Mouse (Mus musculus) MEL (cell line): Measurements from ENCODE around the gene Tjp2. TPM values are rescaled to one million over a fixed set of nuclear protein-coding genes. Genes with fewer than 3 reads are reported as not detected.

Experiments used
- DNase-seq: peaks from one replicate; pipeline ENCODE4 v3.0.0; 2011; ENCODE audit warnings: low read depth, low spot score
- H3K27ac ChIP-seq: 2 replicates; pipeline ENCODE4 v1.5.1; 2012; ENCODE audit warnings: low read depth, mild to moderate bottlenecking, control low read depth, low read length, moderate library complexity; ENCODE audit not compliant: control insufficient read depth
- H3K27me3 ChIP-seq, 2 experiments: fragments of 150-350 bp in 1 of 2; sonication (generic) in 1 of 2; 2 replicates each; pipeline ENCODE4 v1.6.1; 2012; ENCODE audit warnings: low read length in 2 of 2, mild to moderate bottlenecking in 2 of 2, improper control_type of control experiment in 1 of 2, moderate library complexity in 1 of 2; ENCODE audit not compliant: insufficient read depth in 2 of 2, control insufficient read depth in 1 of 2
- H3K36me3 ChIP-seq, 2 experiments: 2 replicates each; pipeline ENCODE4 v1.6.1; 2012 to 2014; ENCODE audit warnings: low read length in 2 of 2, improper control_type of control experiment in 1 of 2, inconsistent platforms in 1 of 2, mild to moderate bottlenecking in 1 of 2; ENCODE audit not compliant: insufficient read depth in 2 of 2, control insufficient read depth in 1 of 2
- H3K4me1 ChIP-seq, 2 experiments: fragments of 150-350 bp in 1 of 2; sonication (generic) in 1 of 2; 2 replicates each; pipeline ENCODE4 v1.6.1; 2012; ENCODE audit warnings: low read length in 2 of 2, improper control_type of control experiment in 1 of 2, mild to moderate bottlenecking in 1 of 2; ENCODE audit not compliant: insufficient read depth in 2 of 2, control insufficient read depth in 1 of 2
- H3K4me3 ChIP-seq, 2 experiments: fragments of 150-350 bp in 1 of 2; sonication (generic) in 1 of 2; 2 replicates each; pipeline ENCODE4 v1.5.1; 2012; ENCODE audit warnings: low read depth in 2 of 2, low read length in 2 of 2, mild to moderate bottlenecking in 2 of 2, moderate library complexity in 2 of 2, control low read depth in 1 of 2, improper control_type of control experiment in 1 of 2; ENCODE audit not compliant: control insufficient read depth in 1 of 2, insufficient read depth in 1 of 2
- H3K79me2 ChIP-seq: 2 replicates; pipeline ENCODE4 v1.6.1; 2012; ENCODE audit warnings: mild to moderate bottlenecking, low read length, moderate library complexity; ENCODE audit not compliant: control insufficient read depth, poor library complexity, insufficient read depth
- H3K9ac ChIP-seq: 2 replicates; pipeline ENCODE4 v1.6.1; 2012; ENCODE audit warnings: low read depth, mild to moderate bottlenecking, control low read depth, low read length, moderate library complexity; ENCODE audit not compliant: control insufficient read depth, poor library complexity, severe bottlenecking
- H3K9me3 ChIP-seq: fragments of 150-350 bp; sonication (generic); replicated peaks from 2 replicates; pipeline ENCODE4 v1.6.1; 2012; ENCODE audit warnings: mild to moderate bottlenecking, low read length, improper control_type of control experiment, moderate library complexity; ENCODE audit not compliant: insufficient read depth
- CHD2 ChIP-seq: IDR thresholded peaks from 2 replicates; pipeline ENCODE4 v1.6.1; 2011; ENCODE audit warnings: low read length, improper control_type of control experiment
- E2F4 ChIP-seq: IDR thresholded peaks from 2 replicates; pipeline ENCODE4 v1.6.1; 2011; ENCODE audit warnings: low read depth, low read length, improper control_type of control experiment, borderline replicate concordance
- EP300 ChIP-seq, 2 experiments: IDR thresholded peaks; 2 replicates each; pipeline ENCODE4 v1.6.1; 2011; ENCODE audit warnings: improper control_type of control experiment in 2 of 2, low read length in 2 of 2, low read depth in 1 of 2, mild to moderate bottlenecking in 1 of 2
- GABPA ChIP-seq: IDR thresholded peaks from 2 replicates; pipeline ENCODE4 v1.6.1; 2012; ENCODE audit warnings: low read depth, mild to moderate bottlenecking, inconsistent platforms, low read length, improper control_type of control experiment, moderate library complexity
- GATA1 ChIP-seq: IDR thresholded peaks from 2 replicates; pipeline ENCODE4 v1.6.1; 2011; ENCODE audit warnings: low read depth, low read length, improper control_type of control experiment
- HCFC1 ChIP-seq: IDR thresholded peaks from 2 replicates; pipeline ENCODE4 v1.6.1; 2012; ENCODE audit warnings: low read depth, mild to moderate bottlenecking, inconsistent platforms, low read length, improper control_type of control experiment, moderate library complexity
- JUND ChIP-seq: IDR thresholded peaks from 2 replicates; pipeline ENCODE4 v1.6.1; 2011; ENCODE audit warnings: low read depth, mild to moderate bottlenecking, improper control_type of control experiment, low read length
- MAFK ChIP-seq: IDR thresholded peaks from 2 replicates; pipeline ENCODE4 v1.6.1; 2011; ENCODE audit warnings: low read depth, mild to moderate bottlenecking, low read length, improper control_type of control experiment, borderline replicate concordance
- MXI1 ChIP-seq: IDR thresholded peaks from 2 replicates; pipeline ENCODE4 v1.6.1; 2011; ENCODE audit warnings: mild to moderate bottlenecking, low read depth, low read length, improper control_type of control experiment
- NELFE ChIP-seq: IDR thresholded peaks from 2 replicates; pipeline ENCODE4 v1.6.1; 2011; ENCODE audit warnings: low read depth, low read length, improper control_type of control experiment
- POLR2A ChIP-seq, 2 experiments: IDR thresholded peaks; 2 replicates each; pipeline ENCODE4 v1.6.1; 2011 to 2012; ENCODE audit warnings: low read length in 2 of 2, mild to moderate bottlenecking in 2 of 2, control low read depth in 1 of 2, improper control_type of control experiment in 1 of 2, low read depth in 1 of 2, moderate library complexity in 1 of 2; ENCODE audit not compliant: control insufficient read depth in 1 of 2, insufficient read depth in 1 of 2, poor library complexity in 1 of 2
- POLR2AphosphoS5 ChIP-seq: IDR thresholded peaks from 2 replicates; pipeline ENCODE4 v1.6.1; 2012; ENCODE audit warnings: low read depth, borderline replicate concordance, mild to moderate bottlenecking, inconsistent platforms, low read length, moderate library complexity, mixed read lengths
- RAD21 ChIP-seq: IDR thresholded peaks from 2 replicates; pipeline ENCODE4 v1.6.1; 2011; ENCODE audit warnings: mild to moderate bottlenecking, low read depth, low read length, improper control_type of control experiment
- RCOR1 ChIP-seq: IDR thresholded peaks from 2 replicates; pipeline ENCODE4 v1.6.1; 2012; ENCODE audit warnings: low read depth, mild to moderate bottlenecking, inconsistent platforms, low read length, improper control_type of control experiment
- TAL1 ChIP-seq: IDR thresholded peaks from 2 replicates; pipeline ENCODE4 v1.6.1; 2012; ENCODE audit warnings: mild to moderate bottlenecking, inconsistent platforms, low read length, moderate library complexity, mixed read lengths
- TCF12 ChIP-seq: IDR thresholded peaks from 2 replicates; pipeline ENCODE4 v1.6.1; 2014; ENCODE audit warnings: low read depth, mild to moderate bottlenecking, inconsistent platforms, low read length, improper control_type of control experiment, moderate library complexity
- UBTF ChIP-seq: IDR thresholded peaks from 2 replicates; pipeline ENCODE4 v1.6.1; 2012; ENCODE audit warnings: low read depth, mild to moderate bottlenecking, inconsistent platforms, low read length, improper control_type of control experiment, moderate library complexity, borderline replicate concordance; ENCODE audit not compliant: insufficient read depth
- USF1 ChIP-seq: IDR thresholded peaks from 2 replicates; pipeline ENCODE4 v1.6.1; 2014; ENCODE audit warnings: low read depth, mild to moderate bottlenecking, inconsistent platforms, low read length, improper control_type of control experiment, moderate library complexity
- USF2 ChIP-seq, 2 experiments: IDR thresholded peaks; 2 replicates each; pipeline ENCODE4 v1.6.1; 2011 to 2012; ENCODE audit warnings: improper control_type of control experiment in 2 of 2, low read length in 2 of 2, borderline replicate concordance in 1 of 2, inconsistent platforms in 1 of 2, low read depth in 1 of 2, mild to moderate bottlenecking in 1 of 2; ENCODE audit not compliant: insufficient read depth in 1 of 2
- ZC3H11A ChIP-seq: IDR thresholded peaks from 2 replicates; pipeline ENCODE4 v1.6.1; 2012; ENCODE audit warnings: low read depth, mild to moderate bottlenecking, inconsistent platforms, low read length, improper control_type of control experiment
- ZKSCAN1 ChIP-seq: IDR thresholded peaks from 2 replicates; pipeline ENCODE4 v1.6.1; 2012; ENCODE audit warnings: low read depth, mild to moderate bottlenecking, inconsistent platforms, low read length, improper control_type of control experiment, moderate library complexity
- ZMIZ1 ChIP-seq: IDR thresholded peaks from 2 replicates; pipeline ENCODE4 v1.6.1; 2012; ENCODE audit warnings: low read depth, mild to moderate bottlenecking, inconsistent platforms, low read length, improper control_type of control experiment, moderate library complexity
- ZNF384 ChIP-seq: IDR thresholded peaks from 2 replicates; pipeline ENCODE4 v1.6.1; 2012; ENCODE audit warnings: low read depth, mild to moderate bottlenecking, inconsistent platforms, low read length, improper control_type of control experiment
- polyA plus RNA-seq, 2 experiments: library from polyadenylated mRNA; stranded (reverse) in 1 of 2; unstranded in 1 of 2; fragments of >175 nt in 1 of 2; fragments of >200 nt in 1 of 2; gene quantifications; 2 replicates each; pipeline versions ENCODE4 v1.2.1 to v1.2.4; 2012; ENCODE audit warnings: low replicate concordance in 2 of 2, low read depth in 1 of 2; ENCODE audit not compliant: insufficient read length in 2 of 2, insufficient read depth in 1 of 2, missing spikeins in 1 of 2
- total RNA-seq: library from RNA; depleted of rRNA; stranded (reverse); fragments of 300-350 nt; gene quantifications from 2 replicates; pipeline ENCODE4 v1.2.3, GENCODE M21; 2012

Gene Tjp2
- total and polyA plus RNA-seq, 3 experiments = 3.0 to 8.3 TPM; not detected in 1

DNA sequence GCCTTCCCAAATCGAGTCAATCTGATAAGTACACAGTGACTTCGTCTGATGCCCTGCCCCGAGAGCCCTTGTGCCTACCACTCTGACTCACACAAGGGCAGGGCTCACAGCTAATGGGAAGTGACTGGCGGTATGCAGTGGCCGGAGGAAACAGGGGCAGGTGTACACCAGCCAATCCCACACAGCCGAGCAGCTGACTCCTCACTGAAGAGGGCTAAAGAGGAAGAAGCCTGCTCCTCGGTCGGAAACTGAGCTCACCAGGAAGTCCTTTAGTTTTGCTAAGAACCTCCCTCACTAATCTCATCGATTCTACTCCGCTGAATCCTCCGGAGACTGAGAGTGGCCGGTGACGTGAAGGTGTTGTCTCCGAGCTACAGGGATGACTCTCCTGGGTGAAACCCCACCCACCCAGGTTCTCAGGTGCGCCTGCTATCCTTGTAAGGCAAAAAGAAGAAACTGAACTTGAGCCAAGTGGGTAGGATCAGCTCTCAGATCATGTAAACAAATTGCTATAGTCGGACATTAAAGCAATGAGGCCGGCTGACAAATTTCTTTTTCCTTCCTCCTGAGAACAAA is 58.2 kb downstream of the Tjp2 start (continued):
- TF ChIP-seq HCFC1 (no peak), EP300 (IDR thresholded peaks at IDR 0.05; ENCODE audit: low read depth in 1 of 2, low read length in 2 of 2) (peak; percentile 17 to 30; a peak in 1 of 4 replicates), RAD21 (no peak), USF1 (no peak), RCOR1 (no peak), GATA1 (peak; percentile 47), ZC3H11A (no peak), JUND (no peak), ZKSCAN1 (no peak), TAL1 (no peak), NELFE (0 out of 2 replicates have a peak, but pooled peaks have one; percentile 40), MAFK (no peak), POLR2A (IDR thresholded peaks at IDR 0.05; ENCODE audit: control insufficient read depth in 1 of 2, insufficient read depth in 1 of 2, low read depth in 1 of 2, low read length in 2 of 2, poor library complexity in 1 of 2) (no peak)

- Histone ChIP-seq H3K4me1 (peaks cover 0 to 7% of the 10 kb centered on the region in 2 experiments; a peak in 1 of 4 replicates), H3K9ac (no peak overlapping the region), H3K9me3 (no peaks in the 10 kb centered on the region), H3K4me3 (no peak overlapping the region), H3K36me3 (no peaks in the 10 kb centered on the region; a peak in 1 of 4 replicates), H3K27me3 (no peaks in the 10 kb centered on the region), H3K27ac (no peak overlapping the region), H3K79me2 (no peaks in the 10 kb centered on the region)
- TF ChIP-seq POLR2A (IDR thresholded peaks at IDR 0.05; ENCODE audit: control insufficient read depth in 1 of 2, insufficient read depth in 1 of 2, low read depth in 1 of 2, low read length in 2 of 2, poor library complexity in 1 of 2) (no peak), USF2 (IDR thresholded peaks at IDR 0.05; ENCODE audit: borderline replicate concordance in 1 of 2, insufficient read depth in 1 of 2, low read depth in 1 of 2, low read length in 2 of 2) (no peak), E2F4 (no peak), TCF12 (no peak), ZNF384 (no peak), MXI1 (no peak), POLR2AphosphoS5 (no peak), UBTF (no peak), MAFK (no peak), CHD2 (no peak), ZMIZ1 (no peak), GABPA (no peak)
- no peak for DNase-seq
Observed at GRCm38 (mm10) chr19:24163974-24164373, 60.9 kb downstream of the Tjp2 start.
